Mouse (Mus musculus) spleen, adult 12 weeks (tissue): Measurements from ENCODE around the gene Sat1.
A peak's percentile ranks its signal among the peaks of the same experiment; 100 is the strongest.
"Not testable (repeated sequence)": the region's sequence is repeated elsewhere in the genome, so short reads cannot be mapped to it uniquely, and the experiment has no call there.

Experiments
- DNase-seq: peaks from one replicate; pipeline ENCODE4 v3.0.0; 2022; ENCODE audit warnings: low spot score

The Sat1 gene

DNA sequence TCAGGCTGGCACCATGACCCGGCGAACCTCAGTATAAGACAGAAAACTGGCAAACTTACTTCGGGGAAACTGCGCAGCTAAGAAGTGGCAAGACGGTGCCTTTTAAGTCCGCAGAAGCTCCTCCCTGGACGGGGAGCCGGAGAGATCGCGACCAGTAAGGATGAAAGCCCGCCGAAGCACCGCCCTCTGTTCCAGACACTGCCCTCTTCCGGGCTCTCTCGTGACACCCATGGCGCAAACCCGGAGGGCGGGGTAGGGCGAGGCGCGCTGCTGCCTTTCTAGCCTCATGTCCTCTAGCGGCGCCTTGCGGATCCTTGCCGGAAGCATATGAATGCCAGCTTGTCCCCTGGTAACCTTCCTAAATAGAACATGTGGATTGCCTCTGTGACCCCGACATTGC lies at the start of gene Sat1:
Gene Sat1, minus strand, starts transcription at position 179 of the 400 bp plus-strand sequence.
- DNase-seq = peak; percentile 80

DNA sequence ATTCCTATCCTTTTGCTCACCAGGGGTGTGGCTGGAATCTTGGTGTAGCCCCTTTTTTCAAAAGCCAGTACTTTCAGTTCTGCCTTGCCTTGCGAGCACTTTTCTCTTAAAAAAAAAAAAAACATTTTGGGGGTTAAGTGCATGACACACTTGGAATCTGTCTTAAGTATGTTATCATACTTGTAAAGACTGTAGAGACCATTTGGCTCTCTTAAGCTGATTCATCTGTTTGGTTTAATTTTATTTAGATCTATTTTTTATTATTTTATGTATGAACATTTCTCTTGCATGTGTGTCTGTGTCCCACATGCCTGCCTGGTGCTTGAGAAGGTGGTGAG lies 46.6 kb upstream of the Sat1 start:
- no peak for DNase-seq

DNA sequence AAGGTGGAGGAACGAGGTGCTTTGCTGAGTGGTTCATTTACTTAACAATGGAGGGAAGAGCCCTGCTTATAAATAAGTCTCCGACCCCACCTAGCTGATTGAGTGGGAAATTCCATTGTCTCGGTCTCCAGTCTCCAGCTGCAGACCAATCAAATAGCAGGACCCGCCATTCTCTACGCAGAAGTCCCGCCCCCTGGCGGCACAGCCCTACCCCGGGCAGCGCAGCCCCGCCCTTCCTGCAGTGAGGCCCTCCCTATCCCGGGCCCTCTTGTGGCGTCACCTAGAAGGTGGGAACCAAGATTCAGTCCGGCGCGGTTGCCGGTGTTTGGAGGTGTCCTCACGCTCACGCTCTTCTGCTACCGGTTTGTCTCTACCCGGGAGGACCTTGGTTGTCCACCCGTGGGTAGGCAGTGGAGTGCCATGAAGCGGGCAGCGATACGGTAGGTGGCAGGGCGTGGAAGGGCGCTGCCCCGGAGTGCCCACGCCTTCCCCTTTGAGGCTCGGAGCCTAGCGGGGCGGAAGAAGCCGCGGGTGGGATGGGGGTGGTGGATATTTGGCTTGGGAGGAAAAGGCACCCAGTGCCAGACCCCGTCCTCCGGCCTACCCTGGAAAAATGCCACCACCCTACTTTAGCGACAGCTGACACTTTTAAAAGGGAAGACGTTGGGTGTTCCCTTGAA lies 46.1 kb upstream of the Sat1 start, which contains the start of gene Acot9:
Gene Acot9, plus strand, starts transcription at position 209 of the 680 bp plus-strand sequence.
- peak; percentile 75 for DNase-seq

DNA sequence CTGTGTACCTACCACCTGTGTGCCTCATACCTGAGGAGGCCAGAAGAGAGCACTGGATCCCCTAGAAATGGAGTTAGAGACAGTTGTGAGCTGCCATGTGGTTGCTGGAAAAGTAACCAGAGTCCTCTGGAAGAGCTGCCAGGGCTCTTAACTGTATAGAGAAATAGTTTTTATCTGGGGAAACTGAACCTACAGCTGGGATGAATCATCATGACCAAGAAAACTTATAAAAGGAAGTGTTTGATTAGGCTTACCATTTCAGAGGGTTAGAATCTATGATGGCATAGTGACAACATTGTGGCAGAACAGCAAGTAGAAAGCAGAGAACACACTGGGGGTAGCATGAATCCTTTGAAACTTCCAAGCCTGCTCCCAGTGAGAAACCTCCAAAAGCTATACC lies 40.6 kb upstream of the Sat1 start:
- no peak for DNase-seq

DNA sequence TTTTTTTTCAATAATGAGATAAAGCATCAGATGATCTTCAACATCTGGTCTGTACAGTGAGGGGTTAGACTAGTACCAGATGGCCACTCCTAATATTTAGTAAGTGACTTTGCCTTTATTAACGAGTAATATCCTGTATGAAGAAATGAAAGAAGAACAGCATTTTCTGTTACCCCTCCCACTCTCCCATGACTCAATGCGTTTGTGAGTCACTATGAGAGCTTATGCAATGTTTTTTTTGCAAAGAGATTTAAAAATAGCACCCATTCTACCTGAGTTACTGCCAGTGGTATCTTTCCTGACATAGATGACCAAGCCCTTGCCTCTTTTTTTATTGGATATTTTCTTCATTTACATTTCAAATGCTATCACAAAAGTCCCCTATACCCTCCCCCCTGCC lies 2.0 kb upstream of the Sat1 start:
- DNase-seq = no peak

DNA sequence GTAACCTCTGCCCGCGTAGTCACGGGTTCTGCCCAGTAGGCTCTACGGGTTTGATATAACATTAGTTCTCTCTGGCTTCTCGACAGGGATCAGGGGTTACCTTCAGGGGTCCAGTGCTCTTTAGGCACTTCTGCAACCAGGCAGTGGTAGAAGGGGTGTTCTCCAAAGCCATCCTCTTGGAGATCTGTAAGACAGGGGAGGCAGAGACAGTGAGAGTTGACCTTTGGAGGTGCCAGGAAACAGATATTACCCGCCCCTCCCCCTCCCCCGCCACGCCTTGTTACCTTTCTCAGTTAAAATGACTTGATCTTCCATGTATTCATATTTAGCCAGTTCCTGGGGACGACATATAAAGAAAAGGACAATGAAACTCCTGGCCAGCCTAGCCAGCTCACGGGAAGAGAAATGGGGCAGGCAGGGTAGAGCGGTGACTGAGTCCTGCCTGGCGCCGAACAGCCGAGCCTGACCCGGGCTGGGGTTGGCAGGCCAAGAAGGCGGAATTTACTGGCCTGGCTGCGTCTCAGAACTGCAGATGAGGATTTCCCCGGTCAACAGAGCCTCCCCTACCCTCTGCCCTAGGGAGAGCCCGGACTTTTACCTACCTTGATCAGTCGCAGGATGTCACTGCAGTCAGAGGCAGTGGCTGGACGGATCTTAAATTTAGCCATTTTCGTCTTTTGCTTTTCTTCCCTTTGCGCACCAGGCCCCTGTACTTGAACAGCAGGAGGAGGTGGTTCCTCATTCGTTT lies 574 bp downstream of the Sat1 start:
- peak; percentile 23 for DNase-seq

DNA sequence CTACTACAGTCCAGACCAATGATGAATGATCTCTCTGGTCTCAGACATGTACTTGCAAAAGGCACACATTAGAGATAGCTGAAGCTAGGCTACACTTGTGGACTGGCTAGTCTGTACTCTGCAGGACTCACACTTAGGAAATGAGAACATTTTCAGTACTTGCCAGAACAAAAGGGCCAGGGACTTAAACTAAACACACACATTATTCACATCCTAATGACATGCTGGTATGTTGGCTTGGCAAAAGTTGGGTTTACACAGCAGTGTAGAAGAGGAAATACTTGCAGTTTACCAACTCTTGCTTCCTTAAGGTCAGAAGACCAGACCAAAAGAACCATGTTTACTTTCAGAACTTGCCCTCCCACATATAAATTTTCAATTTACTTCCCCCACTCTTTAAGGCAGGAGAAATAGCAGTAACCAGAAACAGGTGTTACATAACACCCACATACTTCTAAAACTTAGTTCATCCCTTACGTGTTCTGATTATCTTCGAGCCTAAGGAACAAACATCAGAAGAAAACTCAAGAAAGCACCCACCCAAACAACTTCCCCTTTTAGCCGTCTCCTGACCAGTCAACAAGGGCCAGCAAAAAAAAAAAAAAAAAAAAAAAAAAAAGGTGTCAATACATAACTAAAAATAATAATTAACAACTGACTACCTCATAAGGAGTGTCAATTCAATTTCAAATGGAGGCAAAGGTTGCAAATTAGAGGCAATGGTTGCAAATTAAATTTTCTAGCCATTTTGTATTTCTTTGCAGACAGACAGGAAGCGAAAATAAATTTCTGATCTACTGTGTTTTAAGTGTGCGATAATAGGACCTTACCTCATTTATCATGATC lies 1.7 kb downstream of the Sat1 start:
- no peak for DNase-seq

DNA sequence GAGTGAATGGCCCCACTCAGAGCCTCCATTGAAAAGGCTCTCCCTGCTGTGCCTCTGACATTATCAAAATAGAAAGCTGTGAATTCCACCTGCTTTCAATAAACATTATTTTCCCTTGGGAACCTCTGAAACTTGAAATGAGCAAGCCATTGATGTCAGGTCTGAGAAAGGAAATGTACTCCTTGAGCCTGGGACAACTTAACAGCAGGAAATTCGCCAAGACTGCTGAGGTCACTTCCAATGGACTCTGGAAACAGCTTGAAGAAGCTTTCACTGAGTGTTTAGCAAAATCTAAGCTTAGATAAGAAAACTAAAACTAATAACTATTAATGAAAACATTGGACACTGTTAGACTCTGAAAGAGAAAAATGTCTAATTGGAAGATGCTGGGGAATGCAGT lies 7.6 kb downstream of the Sat1 start:
- DNase-seq = no peak

DNA sequence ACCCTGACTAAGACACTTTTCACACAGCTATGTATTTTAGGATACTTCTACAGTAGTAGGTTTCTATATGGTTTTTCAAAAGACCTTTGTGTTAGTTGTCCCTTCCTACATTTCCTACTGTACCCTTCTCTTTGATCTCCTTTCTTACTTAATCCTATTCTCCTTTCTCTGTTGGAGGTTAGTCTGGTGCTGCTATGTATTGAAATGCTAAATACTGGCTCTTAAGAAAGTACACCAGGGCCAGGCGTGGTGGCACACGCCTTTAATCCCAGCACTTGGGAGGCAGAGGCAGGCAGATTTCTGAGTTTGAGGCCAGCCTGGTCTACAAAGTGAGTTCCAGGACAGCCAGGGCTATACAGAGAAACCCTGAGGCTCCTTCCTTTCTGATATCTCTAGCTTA lies 10.8 kb downstream of the Sat1 start:
- not testable (repeated sequence) for DNase-seq

DNA sequence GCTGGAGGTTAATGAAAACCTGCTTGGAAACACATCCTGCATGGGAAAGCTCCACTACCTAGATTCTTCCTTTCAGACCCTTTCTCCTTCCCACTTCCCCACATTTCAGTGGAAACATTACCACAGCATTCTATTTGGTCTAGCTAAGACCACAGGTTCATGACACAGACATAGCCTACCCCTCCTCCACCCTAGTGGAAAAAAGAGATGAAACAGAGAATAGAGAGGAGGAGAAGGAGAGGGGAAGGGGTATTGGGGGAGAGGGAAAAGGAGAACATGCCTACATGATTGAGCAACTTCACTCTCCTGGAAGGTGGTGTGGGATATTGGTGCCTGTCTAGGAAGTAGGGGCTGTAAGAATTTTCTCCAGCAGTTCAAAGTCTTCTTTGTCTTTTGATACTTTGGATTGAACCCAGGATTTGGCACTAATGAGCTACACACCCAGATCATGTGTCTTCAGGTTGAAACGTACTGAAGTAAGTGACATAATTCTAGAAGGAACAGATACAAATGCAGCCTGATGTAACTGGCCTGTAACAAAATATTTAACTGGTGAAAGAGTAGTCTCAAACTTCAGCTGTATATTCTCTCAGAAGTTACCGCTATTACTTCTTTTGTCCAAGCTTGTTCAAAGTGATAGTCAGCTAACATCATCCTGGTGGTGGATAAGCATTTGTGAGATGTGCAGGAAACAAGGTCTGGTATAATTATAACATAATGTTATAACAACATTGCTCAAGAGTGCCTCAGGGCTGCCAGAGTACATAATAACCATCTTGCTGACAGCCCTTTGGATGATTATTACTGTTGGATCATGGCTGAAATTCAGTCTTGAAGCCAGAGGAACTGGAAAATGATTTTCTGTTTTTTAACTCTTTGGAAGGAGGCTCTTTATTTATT lies 13.6 kb downstream of the Sat1 start:
- no peak for DNase-seq

DNA sequence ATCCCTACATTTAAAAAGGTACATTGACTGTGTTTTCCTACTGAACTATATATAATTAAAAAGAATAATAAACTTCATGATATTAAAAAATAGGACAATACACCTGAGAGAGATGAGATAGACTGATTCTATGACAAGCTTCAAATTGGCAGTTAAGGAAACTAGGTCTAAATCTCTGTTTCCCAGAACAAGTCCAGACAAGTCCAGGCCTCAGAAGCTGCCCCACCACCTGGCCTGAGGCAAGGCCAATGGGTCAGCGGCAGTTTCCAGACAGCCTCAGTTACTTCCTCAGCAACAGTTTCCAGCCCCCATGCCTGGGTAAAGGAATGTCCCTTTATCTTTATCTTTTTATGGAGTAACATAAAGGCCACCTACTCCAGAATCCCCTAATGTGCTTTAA lies 14.4 kb downstream of the Sat1 start:
- DNase-seq = no peak

DNA sequence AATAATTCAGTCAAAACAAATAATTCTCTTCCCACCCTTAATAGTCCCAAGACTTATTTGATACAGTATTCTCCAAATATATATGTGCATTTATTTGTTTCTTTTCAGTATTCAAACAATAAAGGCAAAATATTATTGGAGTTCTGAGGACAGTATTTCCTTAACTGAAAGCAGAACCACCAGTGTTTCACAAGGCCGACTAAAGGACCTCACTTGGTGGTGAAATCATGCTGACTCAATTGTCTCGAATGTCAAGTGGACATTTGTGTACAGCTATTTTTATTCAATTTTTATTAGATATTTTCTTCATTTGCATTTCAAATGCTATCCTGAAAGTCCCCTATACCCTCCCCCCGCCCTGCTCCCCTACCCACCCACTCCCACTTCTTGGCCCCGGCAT lies 21.3 kb downstream of the Sat1 start:
- DNase-seq = no peak

DNA sequence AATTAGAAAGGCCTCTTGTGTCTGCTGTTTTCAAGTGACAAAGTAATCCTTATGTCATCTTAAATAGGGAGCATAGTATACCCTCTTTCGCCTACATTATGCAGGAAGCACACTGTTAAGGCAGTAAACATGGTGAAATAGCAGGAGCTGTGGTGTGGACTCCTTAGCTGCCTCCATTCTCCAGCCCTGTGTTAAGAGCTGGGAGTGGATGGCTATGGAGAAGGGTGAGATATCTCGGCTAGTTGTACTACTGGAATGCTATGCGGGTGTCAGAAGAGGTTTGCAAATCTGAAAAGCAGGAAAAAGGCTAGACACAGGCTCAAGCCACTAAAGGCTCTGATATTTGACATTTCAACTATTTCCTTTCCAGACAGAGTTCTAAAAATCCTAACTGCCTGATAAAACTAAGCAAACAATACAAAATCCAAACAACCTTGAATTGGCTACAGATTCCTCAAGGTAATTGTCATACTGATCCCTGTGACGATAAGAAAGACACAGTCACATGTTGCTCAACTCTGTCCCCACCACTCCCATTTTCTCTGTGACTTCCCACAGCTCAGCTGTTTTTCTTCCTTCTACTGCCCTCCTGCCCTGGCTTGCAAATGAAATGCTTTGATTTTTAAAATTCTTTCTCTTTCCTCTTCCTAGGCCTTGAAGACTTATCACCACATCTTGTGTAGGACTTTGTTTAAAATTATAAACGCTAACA lies 22.4 kb downstream of the Sat1 start:
- no peak for DNase-seq

DNA sequence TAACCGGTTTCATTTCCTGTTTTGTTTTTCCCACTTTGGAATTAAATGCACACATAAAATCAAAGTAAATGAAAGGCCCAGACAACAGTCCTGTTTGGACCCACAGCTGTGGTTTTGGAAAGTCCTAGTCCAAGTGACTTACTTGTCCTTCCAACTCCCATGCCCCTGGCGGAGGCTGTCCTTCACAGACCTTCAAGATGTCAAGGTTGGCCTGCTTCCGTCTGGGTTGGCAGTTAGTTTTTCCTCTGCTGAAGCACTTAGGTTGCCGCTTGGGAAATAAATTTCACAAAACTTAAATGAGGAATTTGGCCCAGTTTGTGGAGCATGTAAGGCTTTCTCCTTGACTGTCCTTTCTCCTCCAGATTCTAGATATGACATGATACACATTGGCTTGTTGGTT lies 24.3 kb downstream of the Sat1 start:
- no peak for DNase-seq

DNA sequence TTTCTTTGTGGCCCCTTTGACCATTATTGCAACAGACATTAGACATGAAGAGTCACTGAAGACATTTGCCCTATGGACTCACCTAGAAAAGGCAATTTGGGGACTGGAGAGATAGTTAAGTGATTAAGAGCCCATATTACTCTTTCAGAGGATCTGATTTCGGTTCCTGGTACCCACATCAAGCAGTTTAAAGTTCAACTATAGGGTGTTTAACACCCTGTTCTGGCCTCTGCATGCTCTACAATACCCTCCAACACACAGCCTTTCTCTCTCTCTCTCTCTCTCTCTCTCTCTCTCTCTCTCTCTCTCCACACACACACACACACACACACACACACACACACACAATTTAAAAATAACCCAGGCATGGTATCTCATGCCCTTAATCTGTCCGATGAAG lies 38.6 kb downstream of the Sat1 start:
- no peak for DNase-seq

DNA sequence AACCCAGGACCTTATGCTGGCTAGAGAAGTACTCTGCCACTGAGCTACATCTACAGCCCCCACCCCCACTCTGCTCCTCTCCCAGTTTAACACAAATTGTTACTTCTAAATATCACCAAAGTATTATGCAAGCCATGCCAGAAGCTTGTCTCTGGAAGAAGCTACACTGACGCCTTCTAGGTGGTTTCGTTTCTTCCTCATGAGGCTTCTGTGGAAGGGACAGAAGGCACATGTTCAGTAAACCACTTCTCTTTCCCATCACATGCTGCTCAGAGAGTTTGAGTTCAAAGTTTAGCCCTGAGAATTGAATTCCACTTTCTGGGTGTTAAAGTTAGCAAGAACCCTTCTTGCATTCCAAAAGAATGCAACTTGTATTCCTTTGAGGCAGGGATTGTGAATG lies 39.0 kb downstream of the Sat1 start:
- DNase-seq = no peak

DNA sequence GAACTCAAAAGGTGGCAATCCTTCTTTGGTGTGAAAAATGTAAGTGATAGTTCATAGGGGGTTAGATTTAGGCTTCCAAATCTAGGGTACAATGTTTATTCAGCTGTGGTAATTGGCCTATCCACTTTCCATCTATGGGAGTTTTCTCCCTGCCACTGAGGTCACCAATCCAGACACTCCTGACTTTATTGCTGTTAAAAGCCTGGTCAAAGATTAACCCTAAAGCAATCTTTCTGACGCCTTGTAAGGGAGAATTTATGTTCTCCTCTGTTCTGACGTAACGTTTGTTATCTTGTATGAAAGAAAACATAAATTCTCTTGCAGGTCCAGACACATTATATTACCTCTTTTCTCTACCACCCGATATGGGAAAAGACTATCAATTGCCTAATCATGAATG lies 40.7 kb downstream of the Sat1 start:
- no peak for DNase-seq

DNA sequence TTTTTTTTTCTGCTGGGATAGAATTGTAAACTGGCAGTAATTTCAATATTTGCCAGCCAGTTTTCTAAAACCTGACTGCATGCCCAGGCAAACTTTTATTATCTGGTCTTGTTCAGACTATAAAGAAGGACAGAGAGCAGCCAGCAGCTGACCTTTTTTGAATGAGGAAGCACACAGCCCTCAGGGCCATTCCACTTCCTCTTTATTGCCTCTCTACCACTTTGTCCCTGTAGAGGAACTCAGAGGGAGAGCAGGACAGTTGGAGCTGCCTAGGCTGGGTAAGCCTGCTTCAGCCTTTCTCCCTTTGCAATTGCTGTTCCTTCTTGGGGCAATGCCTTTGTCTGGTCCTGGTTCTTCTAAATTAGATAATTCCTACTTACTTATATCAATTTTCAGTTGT lies 43.9 kb downstream of the Sat1 start:
- DNase-seq = no peak

DNA sequence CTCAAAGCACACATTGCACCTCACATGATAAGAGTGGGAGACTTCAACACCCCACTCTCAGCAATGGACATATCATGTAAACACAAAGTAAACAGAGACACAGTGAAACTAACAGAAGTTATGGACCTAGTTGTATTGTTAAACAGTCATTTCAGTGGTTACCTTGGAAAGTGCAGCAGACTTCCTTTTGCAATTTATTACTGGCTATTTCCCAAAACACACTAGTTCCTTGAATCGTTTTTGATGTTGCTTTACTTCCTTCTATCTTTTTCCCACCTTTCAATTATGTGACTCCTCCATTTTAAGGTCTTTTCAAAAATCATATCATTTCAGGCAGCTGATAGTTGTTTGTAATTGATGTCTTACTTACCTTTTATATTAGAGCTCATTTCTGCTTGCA lies 44.5 kb downstream of the Sat1 start:
- DNase-seq = no peak

DNA sequence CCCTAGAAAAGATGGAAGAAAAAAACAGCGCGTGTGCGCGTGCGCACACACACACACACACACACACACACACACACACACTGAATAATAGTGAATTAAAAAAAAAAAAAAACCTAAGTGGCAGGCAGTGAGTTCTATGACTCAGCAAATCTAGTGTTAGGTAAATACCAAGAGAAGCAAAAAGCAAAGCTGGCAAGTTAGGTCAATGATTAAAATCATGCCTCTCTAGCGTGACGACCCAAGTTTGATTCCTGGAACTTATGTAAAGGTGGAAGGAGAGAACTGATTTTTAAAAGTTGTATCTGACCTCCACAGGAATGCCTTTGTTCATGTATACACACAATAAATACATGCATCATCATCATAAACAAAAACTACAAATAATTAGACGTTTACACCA lies 46.4 kb downstream of the Sat1 start:
- DNase-seq = no peak

DNA sequence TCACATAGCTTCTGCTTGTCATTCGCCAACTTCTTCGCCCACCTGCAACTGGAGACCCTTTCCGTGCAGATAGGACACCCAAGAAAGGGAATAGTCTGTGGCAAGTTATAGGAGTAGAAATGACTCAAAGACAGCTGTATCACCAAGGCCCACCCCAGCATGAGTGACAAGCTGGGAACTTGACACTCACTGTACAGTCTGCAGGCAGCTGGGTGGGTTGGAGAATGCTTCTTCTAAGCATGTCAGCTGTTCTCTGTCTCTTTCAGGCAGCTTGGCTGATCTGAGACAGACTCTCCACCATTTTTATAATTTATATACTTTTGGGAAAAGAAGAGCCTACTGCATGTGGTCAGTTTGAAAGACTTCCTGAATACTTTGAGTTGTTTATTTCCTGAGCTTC lies 48.6 kb downstream of the Sat1 start:
- no peak for DNase-seq
